Mouse (Mus musculus) heart, adult 9 months (tissue): ENCODE results near the gene Taf11.

Experiments
- DNase-seq, 2 experiments: peaks; one replicate each; pipeline ENCODE4 v3.0.0; 2022; ENCODE audit warnings: low spot score in 2 of 2

Gene Taf11

GRCm38 (mm10) chr17:27909622-27910500 lies at the start of gene Taf11:
Taf11 (minus strand) TSS chr17:27909844.
- peak in 1 of 2 experiments; percentile 39 for DNase-seq

GRCm38 (mm10) chr17:27957649-27958048 lies 48.0 kb upstream of the Taf11 start:
- no peak for DNase-seq

DNA sequence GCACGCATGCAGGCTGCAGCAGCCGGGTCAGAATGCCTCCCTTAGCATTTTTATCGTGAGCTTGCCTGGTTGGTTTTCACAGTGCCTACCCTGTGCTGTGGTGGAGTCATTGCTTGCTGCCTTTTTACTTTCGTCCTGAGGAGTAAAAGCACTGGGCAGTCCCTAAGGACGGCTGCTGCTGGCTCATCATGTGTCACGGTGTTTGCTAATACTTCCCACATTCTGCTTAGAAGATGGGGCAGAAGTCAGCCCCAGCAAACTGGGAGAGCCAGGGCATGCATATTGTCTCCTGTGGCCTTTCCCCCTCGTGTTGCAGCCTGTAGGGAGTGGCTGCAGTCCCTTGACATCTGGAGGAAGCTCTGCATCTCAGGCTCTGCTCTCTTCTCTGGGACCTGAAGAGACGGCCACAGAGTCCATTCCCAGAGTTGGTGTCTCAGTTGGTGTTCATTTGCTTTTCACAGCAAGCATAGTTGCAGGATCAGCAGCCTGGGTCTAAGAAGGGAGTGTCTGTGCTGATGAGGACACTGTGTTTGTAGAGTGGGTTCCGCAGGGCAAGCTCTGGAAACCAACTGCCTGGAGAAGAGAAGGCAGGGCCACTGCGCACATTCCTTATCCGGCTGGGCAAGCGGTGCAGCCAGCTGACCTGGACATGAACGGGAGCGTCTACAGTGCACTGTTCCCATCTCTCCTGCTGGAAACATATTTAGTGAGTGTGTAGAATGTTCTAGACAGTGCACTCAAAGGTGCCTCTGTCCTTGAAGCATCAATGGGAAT lies 45.2 kb upstream of the Taf11 start:
- DNase-seq, result no peak

GRCm38 (mm10) chr17:27953136-27953535 lies 43.5 kb upstream of the Taf11 start:
- no peak for DNase-seq

DNA sequence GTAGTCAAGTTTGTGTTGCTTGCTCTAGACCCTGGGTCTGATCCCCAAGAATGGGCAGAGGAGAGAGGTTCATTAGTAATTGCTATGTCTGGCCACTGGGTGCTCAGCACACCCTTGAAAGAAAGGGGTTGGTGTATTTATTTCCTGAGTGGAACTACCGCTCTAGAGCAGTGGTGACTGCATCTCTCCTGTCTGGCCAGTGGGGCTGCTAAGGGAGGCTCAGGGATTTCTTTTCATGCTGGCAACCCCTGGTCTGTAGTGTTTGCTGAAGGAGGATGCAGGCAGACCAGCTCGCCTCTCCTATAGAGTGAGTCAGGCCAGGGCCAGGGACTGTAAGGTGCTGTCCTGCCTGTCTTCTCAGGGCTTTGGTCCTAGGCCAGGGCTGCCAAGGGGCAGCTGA lies 37.5 kb upstream of the Taf11 start:
- DNase-seq, result no peak

DNA sequence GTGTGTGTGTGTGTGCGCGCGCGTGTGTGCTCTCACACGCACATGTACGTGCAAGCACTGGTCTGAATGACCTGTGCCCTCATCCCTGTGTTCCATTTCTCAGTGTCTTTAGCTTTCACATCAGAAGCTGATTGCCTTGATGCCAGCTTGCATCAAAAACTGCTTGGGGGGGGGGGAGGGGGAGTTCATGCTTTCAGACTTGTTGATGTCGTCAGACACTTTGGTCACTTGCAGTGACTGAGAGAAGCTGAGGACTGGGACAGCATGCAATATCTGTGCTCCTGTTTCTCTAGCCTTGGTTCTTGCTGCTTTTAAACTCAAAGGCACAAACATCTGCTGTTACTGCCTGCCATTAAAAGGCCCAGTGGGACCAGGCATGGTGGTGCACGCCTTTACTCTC lies 36.7 kb upstream of the Taf11 start:
- DNase-seq, result no peak

GRCm38 (mm10) chr17:27945546-27946216 lies 36.0 kb upstream of the Taf11 start:
- no peak for DNase-seq

DNA sequence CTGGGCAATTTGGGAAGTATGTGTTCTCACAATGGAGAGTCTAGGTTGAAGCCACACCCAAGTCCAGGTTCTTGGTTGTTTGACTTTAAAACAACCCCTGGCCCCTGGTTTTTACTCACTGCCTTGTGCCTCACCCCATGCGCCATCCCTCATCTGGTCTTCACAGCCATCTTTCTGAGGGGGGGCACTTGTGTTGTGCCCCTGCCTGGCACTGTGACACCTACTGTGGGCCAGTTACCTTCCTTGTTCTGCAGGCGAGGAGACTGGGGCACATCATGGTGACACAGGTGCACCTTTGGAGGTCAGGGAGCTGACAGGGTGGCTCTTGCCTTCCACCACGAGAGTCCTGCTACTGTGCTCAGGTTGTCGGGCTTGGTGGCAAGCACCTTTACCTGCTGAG lies 32.5 kb upstream of the Taf11 start:
- DNase-seq, result no peak

DNA sequence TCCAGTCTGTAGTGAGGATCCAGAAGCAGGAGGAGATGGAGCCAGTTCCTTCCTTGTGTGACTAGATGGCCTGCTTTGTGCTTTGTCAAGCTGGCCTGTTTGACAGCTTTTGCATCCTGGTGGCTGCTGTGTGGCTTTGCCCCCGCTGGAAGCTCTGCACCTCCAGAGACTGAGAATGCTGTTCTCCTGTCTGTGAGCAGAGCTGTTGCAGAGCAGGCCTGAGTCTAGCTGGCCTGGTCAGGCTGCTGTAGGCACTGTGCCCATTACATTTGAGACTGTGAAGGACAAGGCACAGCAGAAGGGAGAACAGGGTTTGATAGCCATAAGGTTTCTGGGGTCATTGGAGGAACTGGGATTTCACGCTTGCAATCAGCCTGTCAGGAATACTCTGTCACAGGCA lies 32.1 kb upstream of the Taf11 start:
- DNase-seq, result no peak

DNA sequence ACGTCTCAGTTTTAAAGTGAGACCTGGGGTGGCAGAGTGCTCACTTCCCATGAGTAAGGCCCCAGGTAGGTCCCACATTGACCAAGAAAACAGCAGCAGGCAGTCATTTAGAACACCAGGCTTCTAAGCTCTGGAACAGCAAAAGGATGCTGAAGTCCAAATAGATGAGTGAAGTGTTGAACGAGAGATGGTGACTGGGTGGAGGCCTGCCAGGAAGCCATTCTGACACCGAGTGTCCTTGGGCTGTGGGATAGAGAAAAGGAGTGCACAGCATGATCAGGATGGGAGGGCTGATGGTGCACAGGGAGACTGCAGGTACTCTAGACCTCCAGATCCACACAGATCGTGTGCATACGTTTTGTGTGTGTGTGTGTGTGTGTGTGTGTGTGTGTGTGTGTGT lies 31.5 kb upstream of the Taf11 start:
- no peak for DNase-seq

- DNase-seq, result no peak
Measured at GRCm38 (mm10) chr17:27940352-27940751, 30.7 kb upstream of the Taf11 start.

DNA sequence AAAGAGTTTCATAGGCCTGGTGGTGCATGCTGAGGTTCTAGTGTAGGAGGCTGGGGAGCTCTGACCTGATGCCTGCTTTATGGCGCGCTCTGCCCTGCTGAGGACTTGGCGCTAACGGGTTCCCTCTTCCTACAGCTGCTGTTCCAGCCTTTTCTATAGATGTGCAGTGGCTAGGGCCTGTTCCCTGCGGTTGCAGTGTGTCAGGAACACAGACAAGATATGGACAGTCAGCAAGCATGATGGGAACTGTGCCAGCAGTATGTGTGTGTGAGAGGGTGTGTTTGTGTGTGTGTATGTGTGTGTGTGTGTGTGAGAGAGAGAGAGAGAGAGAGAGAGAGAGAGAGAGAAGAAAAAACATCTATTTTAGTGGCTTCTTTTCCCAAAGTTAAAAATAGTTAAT lies 29.4 kb upstream of the Taf11 start:
- no peak for DNase-seq

DNA sequence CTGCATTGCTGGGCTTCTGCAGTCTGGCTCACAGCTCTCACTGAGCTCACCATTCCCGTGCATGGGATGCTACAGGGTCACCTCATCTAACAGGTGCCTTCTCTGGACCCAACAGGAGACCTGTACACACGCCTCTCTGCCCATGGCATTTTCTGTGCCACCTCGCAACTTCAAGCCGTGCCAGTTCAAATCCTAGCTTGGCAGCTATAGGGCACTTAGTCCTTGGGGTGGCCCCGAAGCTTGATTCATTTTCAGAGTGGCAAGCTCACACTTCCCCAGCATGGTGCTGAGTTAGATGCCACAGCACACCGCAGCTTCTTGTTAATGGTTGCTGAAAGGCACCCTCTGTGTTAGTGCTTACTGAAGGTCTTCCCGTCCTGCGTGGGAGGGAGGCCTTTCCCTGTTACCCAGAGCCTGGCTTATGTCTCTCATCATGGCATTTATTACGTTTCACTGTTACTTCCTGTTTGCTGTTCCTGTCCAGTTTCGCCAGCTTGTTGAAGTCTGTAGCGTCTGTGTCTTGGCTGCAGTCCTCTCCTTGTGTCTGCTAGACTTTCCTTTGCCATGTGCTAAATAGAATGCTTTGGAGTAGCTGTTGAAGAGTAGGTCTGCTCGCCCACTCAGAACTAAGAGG lies 28.6 kb upstream of the Taf11 start:
- peak; percentile 53 to 61 for DNase-seq

- no peak for DNase-seq
Measured at GRCm38 (mm10) chr17:27937054-27937615, 27.5 kb upstream of the Taf11 start.

GRCm38 (mm10) chr17:27935091-27935490 lies 25.4 kb upstream of the Taf11 start:
- DNase-seq, result no peak

GRCm38 (mm10) chr17:27934136-27934910 lies 24.7 kb upstream of the Taf11 start:
- no peak for DNase-seq

DNA sequence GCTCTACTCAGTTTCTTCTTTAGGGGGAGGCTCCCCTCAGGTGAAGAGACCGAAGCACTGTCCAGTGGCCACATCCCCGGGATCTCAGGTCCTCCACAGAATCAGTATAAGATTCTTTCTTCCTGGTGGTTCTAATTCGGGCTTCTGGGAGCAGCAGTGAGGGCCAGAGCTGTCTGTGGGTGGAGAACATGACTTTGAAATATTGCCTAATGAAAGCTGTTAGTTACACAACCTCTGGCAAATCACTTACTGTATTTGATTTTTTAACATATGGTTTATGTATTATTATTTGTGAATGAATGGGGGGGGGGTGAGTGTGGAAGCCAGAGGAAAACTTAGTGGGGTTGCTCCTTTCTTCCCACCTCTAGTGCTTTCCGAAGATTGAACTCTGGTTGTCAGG lies 22.2 kb upstream of the Taf11 start:
- no peak for DNase-seq

DNA sequence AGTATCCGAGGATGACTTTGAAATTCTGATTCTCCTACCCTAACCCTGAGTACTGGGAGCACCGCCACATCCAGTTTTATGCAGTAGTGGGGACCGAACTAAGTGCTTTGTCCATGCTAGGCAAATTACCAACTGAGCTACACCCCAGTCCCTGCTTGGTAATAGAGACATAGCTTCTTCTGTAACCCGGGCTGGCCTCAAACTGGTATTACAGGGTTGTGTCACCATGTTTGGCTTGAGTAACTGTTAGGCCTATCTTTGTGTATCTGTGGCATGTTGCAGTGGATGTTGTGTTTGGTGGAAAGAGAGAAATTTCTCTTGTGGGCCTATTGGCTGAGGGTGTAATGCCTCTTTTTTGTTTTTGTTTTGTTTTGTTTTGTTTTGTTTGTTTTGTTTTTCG lies 20.6 kb upstream of the Taf11 start:
- DNase-seq, result no peak

GRCm38 (mm10) chr17:27925504-27925903 lies 15.9 kb upstream of the Taf11 start:
- no peak for DNase-seq

GRCm38 (mm10) chr17:27925054-27925453 lies 15.4 kb upstream of the Taf11 start:
- no peak for DNase-seq

- DNase-seq, result no peak
Measured at GRCm38 (mm10) chr17:27922174-27922712, 12.6 kb upstream of the Taf11 start.
